Mouse (Mus musculus): Measurements from ENCODE around the gene Tmem256. TPM values are rescaled to one million over a fixed set of nuclear protein-coding genes. Genes with fewer than 3 reads are reported as not detected.

Gene Tmem256
- polyA plus RNA-seq, 1 experiment = 200 TPM

DNA sequence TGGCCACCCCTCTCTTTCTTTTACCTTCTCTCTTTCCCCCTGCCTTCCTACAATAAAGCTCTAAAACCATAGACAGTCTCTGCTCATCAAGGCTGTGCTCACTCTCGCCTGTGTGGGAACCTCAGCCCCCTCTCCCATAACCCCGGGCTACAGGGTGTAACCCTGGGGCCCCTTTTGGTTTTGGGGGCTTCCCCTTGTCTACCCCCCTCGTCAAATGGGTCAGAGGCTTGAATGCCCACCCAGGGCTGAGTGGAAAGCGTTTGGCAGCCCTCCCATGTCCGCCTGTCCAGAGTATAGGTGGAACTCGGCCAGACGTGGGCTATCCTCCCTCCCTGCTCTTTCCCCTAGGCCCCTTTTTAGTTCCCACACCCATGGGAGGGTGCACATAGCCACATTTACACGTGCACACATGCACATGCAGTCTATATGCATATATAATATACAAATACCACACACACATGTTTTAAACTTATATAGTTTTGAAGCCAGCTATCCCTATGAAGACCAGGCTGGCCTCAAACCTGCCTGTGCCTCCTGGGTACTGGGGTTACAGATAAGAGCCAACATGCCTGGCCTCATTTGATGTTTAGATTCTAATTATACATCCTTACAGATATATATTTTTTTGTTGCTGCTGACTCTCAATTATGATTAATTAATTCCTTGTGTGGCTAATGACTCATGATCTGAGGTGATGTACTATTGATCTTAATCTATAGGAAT, 26.0 kb downstream of the Tmem256 start:
- 20% methylated on average over 8 of the region's 8 CpGs for WGBS
- Histone ChIP-seq H3K27me3 (ENCODE audit: control insufficient read depth, insufficient read depth, low read length) (no peaks in the 10 kb centered on the region; the same call in 1 of the 2 replicates), H3K4me1 (ENCODE audit: control insufficient read depth, insufficient read depth, low read length) (no peaks in the 10 kb centered on the region), H3K4me3 (replicated peaks; ENCODE audit: insufficient read depth, low read depth, low read length) (no peak overlapping the region), H3K27ac (ENCODE audit: insufficient read depth, low read length) (no peak overlapping the region)
- no peak for DNase-seq
- TF ChIP-seq POLR2A (IDR thresholded peaks at IDR 0.05; ENCODE audit: borderline replicate concordance, insufficient read depth, low read length) (no peak), CTCF (IDR thresholded peaks at IDR 0.05; ENCODE audit: borderline replicate concordance, insufficient read depth, low read depth, low read length) (no peak)

DNA sequence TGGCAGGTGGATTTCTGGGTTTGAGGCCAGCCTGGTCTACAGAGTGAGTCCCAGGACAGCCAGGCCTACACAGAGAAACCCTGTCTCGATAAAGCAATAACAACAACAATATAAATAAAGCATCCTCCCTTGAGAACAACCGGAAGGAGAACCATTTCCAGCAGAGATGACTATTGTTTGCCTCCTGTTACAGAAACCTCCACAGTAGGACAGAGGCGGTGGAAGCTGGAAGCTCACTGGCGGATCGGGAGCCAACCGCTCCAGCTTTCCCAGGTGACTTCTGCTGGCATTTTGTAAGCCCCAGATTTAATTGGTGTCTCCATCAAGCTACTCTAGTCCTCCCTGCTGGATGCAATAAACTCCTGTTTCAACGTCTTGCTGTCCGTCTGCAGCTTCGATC, 27.2 kb downstream of the Tmem256 start:
- TF ChIP-seq CTCF (IDR thresholded peaks at IDR 0.05; ENCODE audit: borderline replicate concordance, insufficient read depth, low read depth, low read length) (no peak), POLR2A (IDR thresholded peaks at IDR 0.05; ENCODE audit: borderline replicate concordance, insufficient read depth, low read length) (no peak)
- H3K4me3 ChIP-seq (replicated peaks; ENCODE audit: insufficient read depth, low read depth, low read length) = no peak overlapping the region
- H3K27ac ChIP-seq (ENCODE audit: insufficient read depth, low read length) = no peak overlapping the region
- DNase-seq = no peak
- H3K27me3 ChIP-seq (ENCODE audit: control insufficient read depth, insufficient read depth, low read length) = no peaks in the 10 kb centered on the region; the same call in 1 of the 2 replicates
- 79% methylated on average over 9 of the region's 9 CpGs for WGBS
- no peaks in the 10 kb centered on the region for H3K4me1 ChIP-seq (ENCODE audit: control insufficient read depth, insufficient read depth, low read length)

DNA sequence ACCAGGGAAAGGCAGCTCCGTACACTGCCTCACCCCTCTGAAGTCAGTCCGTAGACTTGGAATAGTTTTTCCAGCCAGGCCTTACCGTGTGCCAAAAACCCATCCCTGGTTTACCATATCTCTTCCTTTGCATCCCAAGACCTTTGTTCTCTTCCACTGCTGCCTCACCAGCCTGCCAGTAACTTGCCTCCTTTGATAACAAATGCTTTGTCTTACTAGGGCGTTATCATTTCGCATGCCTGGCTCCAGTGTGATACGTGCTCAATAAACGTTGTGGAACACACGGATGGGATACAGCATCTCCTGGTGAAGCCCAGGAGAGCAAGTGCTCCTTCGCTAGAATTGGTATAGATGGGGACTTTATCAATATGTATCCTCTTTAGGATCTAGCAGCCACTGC, 29.0 kb downstream of the Tmem256 start:
- no peak overlapping the region for H3K27ac ChIP-seq (ENCODE audit: insufficient read depth, low read length)
- H3K27me3 ChIP-seq (ENCODE audit: control insufficient read depth, insufficient read depth, low read length) = no peaks in the 10 kb centered on the region; the same call in 1 of the 2 replicates
- H3K4me3 ChIP-seq (replicated peaks; ENCODE audit: insufficient read depth, low read depth, low read length) = no peak overlapping the region
- no peaks in the 10 kb centered on the region for H3K4me1 ChIP-seq (ENCODE audit: control insufficient read depth, insufficient read depth, low read length)
- no peak for DNase-seq
- 73% methylated on average over 9 of the region's 9 CpGs for WGBS
- TF ChIP-seq POLR2A (IDR thresholded peaks at IDR 0.05; ENCODE audit: borderline replicate concordance, insufficient read depth, low read length) (no peak), CTCF (IDR thresholded peaks at IDR 0.05; ENCODE audit: borderline replicate concordance, insufficient read depth, low read depth, low read length) (no peak)

DNA sequence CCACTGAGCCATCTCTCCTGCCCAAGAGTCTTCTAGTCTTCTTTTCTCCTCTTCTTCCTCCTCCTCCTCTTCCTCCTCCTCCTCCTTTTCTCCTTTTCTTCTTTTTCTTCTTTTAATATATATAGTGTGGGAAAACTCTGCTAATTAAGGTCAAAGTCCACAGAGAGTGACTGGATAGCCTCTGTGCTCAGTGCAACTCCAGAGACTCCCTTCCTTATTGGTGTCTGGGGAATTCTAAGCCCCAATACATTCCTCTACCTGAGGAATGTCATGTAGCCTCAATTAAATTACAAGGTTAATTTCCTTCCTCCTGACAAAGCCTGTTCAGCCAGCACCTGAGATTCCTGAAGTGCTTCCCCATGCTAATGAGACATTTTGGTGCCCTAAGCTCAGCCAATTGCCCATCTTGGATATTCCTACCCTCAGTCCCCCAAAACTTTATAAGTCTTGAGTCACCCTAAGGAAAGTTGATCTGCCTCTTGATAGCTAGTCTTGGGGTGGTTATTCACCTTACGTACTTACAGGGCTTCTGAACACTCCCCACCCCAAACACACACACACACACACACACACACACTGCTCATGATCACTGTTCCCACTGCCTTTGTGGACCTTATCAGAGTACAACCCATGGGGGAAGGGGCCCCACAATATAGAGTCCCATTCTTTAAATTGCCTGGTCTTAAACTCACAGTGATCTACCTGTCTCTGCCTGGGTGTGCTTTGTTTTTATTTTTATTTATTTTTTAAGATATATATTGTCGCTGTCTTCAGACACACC, 32.2 kb downstream of the Tmem256 start:
- Histone ChIP-seq H3K27ac (ENCODE audit: insufficient read depth, low read length) (no peak overlapping the region), H3K4me1 (ENCODE audit: control insufficient read depth, insufficient read depth, low read length) (no peaks in the 10 kb centered on the region), H3K4me3 (replicated peaks; ENCODE audit: insufficient read depth, low read depth, low read length) (no peak overlapping the region), H3K27me3 (ENCODE audit: control insufficient read depth, insufficient read depth, low read length) (no peaks in the 10 kb centered on the region; the same call in 1 of the 2 replicates)
- 94% methylated on average over 2 of the region's 2 CpGs for WGBS
- TF ChIP-seq CTCF (IDR thresholded peaks at IDR 0.05; ENCODE audit: borderline replicate concordance, insufficient read depth, low read depth, low read length) (no peak), POLR2A (IDR thresholded peaks at IDR 0.05; ENCODE audit: borderline replicate concordance, insufficient read depth, low read length) (no peak)
- no peak for DNase-seq

DNA sequence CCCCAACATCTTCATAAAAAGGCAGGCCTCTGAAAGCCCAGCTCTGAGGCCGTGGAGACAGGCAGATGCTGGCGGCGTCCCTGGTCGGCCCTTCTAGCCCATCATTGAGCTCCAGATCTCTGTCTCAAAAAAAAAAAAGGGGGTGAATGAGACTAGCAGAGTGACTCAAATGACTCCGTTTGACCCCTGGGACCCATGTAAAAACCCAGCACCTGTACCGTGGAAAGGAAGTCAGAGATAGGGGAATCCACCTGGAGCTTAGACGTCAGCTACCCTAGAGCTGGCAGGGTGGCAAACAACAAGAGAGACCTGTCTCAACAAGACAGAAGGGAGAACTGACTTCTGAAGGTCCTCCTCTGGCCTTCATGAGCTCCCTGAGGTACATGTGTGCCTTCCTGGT, 33.5 kb downstream of the Tmem256 start:
- Histone ChIP-seq H3K27me3 (ENCODE audit: control insufficient read depth, insufficient read depth, low read length) (no peaks in the 10 kb centered on the region; the same call in 1 of the 2 replicates), H3K27ac (ENCODE audit: insufficient read depth, low read length) (no peak overlapping the region), H3K4me1 (ENCODE audit: control insufficient read depth, insufficient read depth, low read length) (no peaks in the 10 kb centered on the region), H3K4me3 (replicated peaks; ENCODE audit: insufficient read depth, low read depth, low read length) (no peak overlapping the region)
- DNase-seq = no peak
- 89% methylated on average over 7 of the region's 7 CpGs for WGBS
- TF ChIP-seq CTCF (IDR thresholded peaks at IDR 0.05; ENCODE audit: borderline replicate concordance, insufficient read depth, low read depth, low read length) (no peak), POLR2A (IDR thresholded peaks at IDR 0.05; ENCODE audit: borderline replicate concordance, insufficient read depth, low read length) (no peak)

DNA sequence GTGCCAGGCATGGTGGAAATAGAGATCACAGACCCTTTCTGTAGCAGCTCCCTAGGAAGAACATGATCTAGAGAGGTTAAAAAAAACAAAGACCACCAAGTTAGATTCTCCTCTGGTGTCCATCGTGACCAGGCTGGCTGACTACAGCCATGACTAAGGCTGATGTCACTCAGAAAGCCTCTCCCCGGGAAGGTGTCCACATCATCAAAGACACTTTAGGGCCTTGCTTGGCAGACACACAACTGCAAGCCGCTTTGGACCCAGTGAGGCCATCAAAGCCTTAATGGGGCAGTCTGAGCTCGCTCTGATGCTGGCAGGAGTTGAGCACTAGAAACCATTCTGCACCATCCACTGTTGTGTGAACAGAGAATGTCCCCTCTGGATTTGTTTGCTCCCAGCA, 34.1 kb downstream of the Tmem256 start:
- Histone ChIP-seq H3K4me3 (replicated peaks; ENCODE audit: insufficient read depth, low read depth, low read length) (no peak overlapping the region), H3K27ac (ENCODE audit: insufficient read depth, low read length) (no peak overlapping the region), H3K27me3 (ENCODE audit: control insufficient read depth, insufficient read depth, low read length) (no peaks in the 10 kb centered on the region; the same call in 1 of the 2 replicates), H3K4me1 (ENCODE audit: control insufficient read depth, insufficient read depth, low read length) (no peaks in the 10 kb centered on the region)
- 60% methylated on average over 4 of the region's 4 CpGs for WGBS
- DNase-seq = no peak
- TF ChIP-seq CTCF (IDR thresholded peaks at IDR 0.05; ENCODE audit: borderline replicate concordance, insufficient read depth, low read depth, low read length) = no peak
- TF ChIP-seq POLR2A (IDR thresholded peaks at IDR 0.05; ENCODE audit: borderline replicate concordance, insufficient read depth, low read length) = no peak

DNA sequence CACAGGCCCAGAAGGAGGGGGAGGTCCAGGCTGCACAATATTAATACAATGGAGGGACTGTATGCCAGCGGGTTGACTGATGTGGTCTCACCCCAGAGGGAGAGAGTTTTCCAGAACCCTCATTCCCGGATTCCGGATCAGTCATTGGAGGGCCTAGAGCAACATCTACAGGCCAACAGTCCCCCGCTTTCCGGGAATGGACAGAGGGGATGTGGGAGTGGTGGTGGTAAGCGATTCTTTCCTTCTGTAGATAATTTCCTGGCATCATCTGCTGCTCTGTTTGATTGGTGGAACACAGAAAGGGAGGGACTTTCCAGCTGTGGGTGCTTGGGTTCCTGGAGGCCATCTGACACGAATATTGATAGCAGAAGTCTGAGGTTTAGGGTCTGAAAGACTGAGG, 37.9 kb downstream of the Tmem256 start:
- Histone ChIP-seq H3K4me3 (replicated peaks; ENCODE audit: insufficient read depth, low read depth, low read length) (no peak overlapping the region), H3K27me3 (ENCODE audit: control insufficient read depth, insufficient read depth, low read length) (no peaks in the 10 kb centered on the region), H3K27ac (ENCODE audit: insufficient read depth, low read length) (no peak overlapping the region), H3K4me1 (ENCODE audit: control insufficient read depth, insufficient read depth, low read length) (no peaks in the 10 kb centered on the region)
- no peak for DNase-seq
- TF ChIP-seq CTCF (IDR thresholded peaks at IDR 0.05; ENCODE audit: borderline replicate concordance, insufficient read depth, low read depth, low read length) (no peak), POLR2A (IDR thresholded peaks at IDR 0.05; ENCODE audit: borderline replicate concordance, insufficient read depth, low read length) (no peak)
- WGBS = 60% methylated on average over 7 of the region's 7 CpGs
